Mouse (Mus musculus) layer of hippocampus, adult 6 months (tissue): ENCODE measurements around the gene Asb15. TPM values are rescaled to one million over a fixed set of nuclear protein-coding genes. Genes with fewer than 3 reads are reported as not detected.

Source experiments
- long read RNA-seq, 2 experiments: library from polyadenylated mRNA; unstranded; transcript quantifications; one replicate each; pipeline ENCODE4 v2.0.0; 2019 to 2020
- polyA plus RNA-seq: library from polyadenylated mRNA; unstranded; fragments of <200 nt; fragmentation: Nextera tagmentation; gene quantifications from 2 replicates; pipeline ENCODE4 v1.2.3, GENCODE M21; 2021

Asb15 gene
- polyA plus RNA-seq, result not detected in 2 replicates
- long read RNA-seq, experiment 1, partial matches to known transcripts, result 0 of 1 reads
- long read RNA-seq, experiment 1, other reads (novel, unspliced or antisense), result 1 of 1 reads
- long read RNA-seq, experiment 2, partial matches to known transcripts, result 0 of 1 reads
- long read RNA-seq, experiment 2, other reads (novel, unspliced or antisense), result 1 of 1 reads

GRCm38 (mm10) chr6:24528064-24528243 lies at the start of gene Asb15:
Asb15 (plus strand) TSS chr6:24528144.

GRCm38 (mm10) chr6:24514552-24515284 lies 13.2 kb upstream of the Asb15 start, which contains the start of gene Iqub:
Iqub (minus strand) TSS chr6:24515067.

GRCm38 (mm10) chr6:24527155-24528063 lies 535 bp upstream of the Asb15 start, which contains the start of gene Ndufa5:
Ndufa5 (minus strand) TSS chr6:24528013.

GRCm38 (mm10) chr6:24597500-24597899 lies 69.6 kb downstream of the Asb15 start, which contains the start of gene Lmod2:
Lmod2 (plus strand) TSS chr6:24597762.

Other genes starting within 250 kb of the Asb15 start
- 0.59 and 2.4 TPM in 2 replicates for gene Iqub, start 13.1 kb upstream of the Asb15 start, polyA plus RNA-seq
- 1,456 and 1,533 TPM in 2 replicates for gene Ndufa5, start 131 bp upstream of the Asb15 start, polyA plus RNA-seq
- gene Lmod2, start 69.6 kb downstream of the Asb15 start, polyA plus RNA-seq, result not detected in 2 replicates
- gene Wasl, start 136.9 kb downstream of the Asb15 start, polyA plus RNA-seq, result 171 and 240 TPM in 2 replicates
- not detected in 2 replicates for gene Hyal6, start 205.1 kb downstream of the Asb15 start, polyA plus RNA-seq
- not detected in 2 replicates for gene Hyal4, start 220.2 kb downstream of the Asb15 start, polyA plus RNA-seq